ENCODE assay signal across 11 mouse cellular contexts in genomic region chr1:155529120-155529963, GRCm38 (mm10). TPM values are rescaled to one million over a fixed set of nuclear protein-coding genes. Genes with fewer than 3 reads are reported as not detected.
A peak's percentile ranks its signal among the peaks of the same experiment; 100 is the strongest.
DNase-seq lines count a peak whose midpoint lies in the region; ATAC-seq and TF ChIP-seq lines count a peak whose summit lies in the region.
"Had no signal": no experiment of that assay in that cellular context is flagged by ENCODE, and none has a peak within 500 bp of the region (broad histone marks: within the 10 kb centered on the region; RNA-seq: fewer than 3 reads in every experiment).

No protein-coding gene starts in this region.

- H3K9me3 ChIP-seq in heart, embryonic 14.5 days (ENCODE audit: control insufficient read depth, low read length): no peaks in the 10 kb centered on the region; the same call in 1 of the 2 replicates
- H3K9me3 ChIP-seq in MEL (replicated peaks; ENCODE audit: insufficient read depth, low read length): no peaks in the 10 kb centered on the region
- H3K9me3 ChIP-seq in limb, embryonic 11.5 days (ENCODE audit: control insufficient read depth, low read length): no peaks in the 10 kb centered on the region

- no peak for ATAC-seq in heart, embryonic 14.5 days (ENCODE audit: insufficient number of reproducible peaks, insufficient read depth, low FRiP score, low read depth)
- ATAC-seq in limb, embryonic 11.5 days (ENCODE audit: insufficient number of reproducible peaks, low FRiP score, low TSS enrichment, low read depth): no peak

- no peak overlapping the region for H3K4me3 ChIP-seq in heart, embryonic 14.5 days (ENCODE audit: control insufficient read depth in 1 of 2, insufficient read depth in 1 of 2, low read depth in 1 of 2, low read length in 2 of 2)
- no peak overlapping the region for H3K4me3 ChIP-seq in MEL (ENCODE audit: control insufficient read depth in 1 of 2, insufficient read depth in 1 of 2, low read depth in 2 of 2, low read length in 2 of 2)
- H3K4me3 ChIP-seq in limb, embryonic 11.5 days (ENCODE audit: low read depth, low read length): no peak overlapping the region
- H3K4me3 ChIP-seq: embryonic facial prominence, embryonic 12.5 days; limb, embryonic 13.5 days had no signal

- no peaks in the 10 kb centered on the region for H3K27me3 ChIP-seq in heart, embryonic 14.5 days (ENCODE audit: control insufficient read depth, insufficient read depth, low read length)
- no peaks in the 10 kb centered on the region for H3K27me3 ChIP-seq in MEL (ENCODE audit: control insufficient read depth in 1 of 2, insufficient read depth in 2 of 2, low read length in 2 of 2)
- H3K27me3 ChIP-seq in limb, embryonic 11.5 days (ENCODE audit: control insufficient read depth, insufficient read depth, low read length): no peaks in the 10 kb centered on the region

- no peak for DNase-seq in heart, postnatal 14 days
- DNase-seq in MEL (ENCODE audit: low read depth, low spot score): peak; percentile 77
- DNase-seq in brain, embryonic 14.5 days (ENCODE audit: low read depth): peak; percentile 87
- DNase-seq in limb, embryonic 11.5 days (ENCODE audit: low spot score): peak; percentile 34
- no peak for DNase-seq in spleen, postnatal 4 days (ENCODE audit: low spot score in 2 of 2)
- DNase-seq in kidney, postnatal 4 days: no peak
- DNase-seq in thymus, postnatal 4 days: no peak
- DNase-seq: kidney, adult 2 months had no signal

- no peaks in the 10 kb centered on the region for H3K36me3 ChIP-seq in heart, embryonic 14.5 days (ENCODE audit: control insufficient read depth, insufficient read depth, low read length)
- peaks cover 0 to 11% of the 10 kb centered on the region in 2 experiments; a peak in 2 of 4 replicates for H3K36me3 ChIP-seq in MEL (ENCODE audit: control insufficient read depth in 1 of 2, insufficient read depth in 2 of 2, low read length in 2 of 2)
- H3K36me3 ChIP-seq in limb, embryonic 11.5 days (ENCODE audit: control insufficient read depth, insufficient read depth, low read length): no peaks in the 10 kb centered on the region
- H3K36me3 ChIP-seq: embryonic facial prominence, embryonic 12.5 days; limb, embryonic 13.5 days had no signal

- no peaks in the 10 kb centered on the region for H3K79me2 ChIP-seq in MEL (ENCODE audit: control insufficient read depth, insufficient read depth, low read length, poor library complexity)

- intact Hi-C loops in heart, postnatal 14 days (cut with DNase I): no loop called here

- peak overlapping the region; percentile 2 to 91; a peak in 3 of 4 replicates for H3K27ac ChIP-seq in heart, embryonic 14.5 days (replicated peaks in 1 of 2; ENCODE audit: control insufficient read depth in 1 of 2, insufficient read depth in 1 of 2, low read depth in 2 of 2, low read length in 2 of 2)
- H3K27ac ChIP-seq in MEL (ENCODE audit: control insufficient read depth, low read depth, low read length): no peak overlapping the region
- no peak overlapping the region for H3K27ac ChIP-seq in limb, embryonic 11.5 days (replicated peaks; ENCODE audit: low read depth, low read length)
- H3K27ac ChIP-seq: embryonic facial prominence, embryonic 12.5 days; limb, embryonic 13.5 days had no signal

- no peak overlapping the region for H3K9ac ChIP-seq in heart, embryonic 14.5 days (ENCODE audit: low read length)
- no peak overlapping the region for H3K9ac ChIP-seq in MEL (ENCODE audit: control insufficient read depth, low read depth, low read length, poor library complexity, severe bottlenecking)
- H3K9ac ChIP-seq in limb, embryonic 11.5 days (ENCODE audit: low read length): no peak overlapping the region
- H3K9ac ChIP-seq: limb, embryonic 13.5 days had no signal

- WGBS in heart, embryonic 14.5 days: 66% methylated on average over 19 of the region's 19 CpGs
- WGBS in limb, embryonic 11.5 days: 71% methylated on average over 19 of the region's 19 CpGs

- H3K4me2 ChIP-seq in heart, embryonic 14.5 days (ENCODE audit: low read length): no peak overlapping the region
- H3K4me2 ChIP-seq in limb, embryonic 11.5 days (ENCODE audit: low read depth, severe bottlenecking): no peak overlapping the region
- H3K4me2 ChIP-seq: embryonic facial prominence, embryonic 12.5 days; limb, embryonic 13.5 days had no signal

- peaks cover 39 to 50% of the 10 kb centered on the region in 2 experiments for H3K4me1 ChIP-seq in heart, embryonic 14.5 days (ENCODE audit: control insufficient read depth in 2 of 2, insufficient read depth in 2 of 2, low read length in 2 of 2)
- H3K4me1 ChIP-seq in MEL (ENCODE audit: control insufficient read depth in 1 of 2, insufficient read depth in 2 of 2, low read length in 2 of 2): peaks cover 5 to 17% of the 10 kb centered on the region in 2 experiments
- peaks cover 25% of the 10 kb centered on the region for H3K4me1 ChIP-seq in limb, embryonic 11.5 days (ENCODE audit: control insufficient read depth, insufficient read depth, low read length)

- TF ChIP-seq POLR2A in MEL (IDR thresholded peaks at IDR 0.05; ENCODE audit: control insufficient read depth in 1 of 2, insufficient read depth in 1 of 2, low read depth in 1 of 2, low read length in 2 of 2, poor library complexity in 1 of 2): no peak
- no peak for TF ChIP-seq POLR2A in brain, embryonic 14.5 days (IDR thresholded peaks at IDR 0.05; ENCODE audit: borderline replicate concordance, extremely low read depth, insufficient read depth, insufficient read length, poor library complexity, severe bottlenecking)

- TF ChIP-seq CTCF in MEL (IDR thresholded peaks at IDR 0.05 in 2 of 3, conservative IDR thresholded peaks at IDR 0.05 in 1 of 3; ENCODE audit: control insufficient read depth in 1 of 3, insufficient read depth in 1 of 3, low read depth in 2 of 3, low read length in 3 of 3, poor library complexity in 1 of 3, severe bottlenecking in 1 of 3): no peak
- no peak for TF ChIP-seq CTCF in brain, embryonic 14.5 days (IDR thresholded peaks at IDR 0.05; ENCODE audit: borderline replicate concordance, extremely low read depth, insufficient read depth, insufficient read length)

- TF ChIP-seq RAD21 in MEL (IDR thresholded peaks at IDR 0.05; ENCODE audit: low read depth, low read length): no peak

- TF ChIP-seq EP300 in MEL (IDR thresholded peaks at IDR 0.05; ENCODE audit: low read depth in 1 of 2, low read length in 2 of 2): peak; percentile 7 to 12; a peak in 1 of 4 replicates

TF ChIP-seq in MEL, 35 proteins besides CTCF, POLR2A, EP300 and RAD21:
- TF ChIP-seq UBTF (IDR thresholded peaks at IDR 0.05; ENCODE audit: borderline replicate concordance, insufficient read depth, low read depth, low read length): no peak
- TF ChIP-seq GATA1 (IDR thresholded peaks at IDR 0.05; ENCODE audit: low read depth, low read length): 0 out of 2 replicates have a peak, but pooled peaks have one; percentile 19

RNA-seq across cellular contexts. Expression of gene Acbd6, which starts 28.6 kb away (rescaled TPM):
- 55.5 and 61.3 TPM in 2 replicates for polyA plus RNA-seq in heart, embryonic 14.5 days (2014; fragmentation: Nextera tagmentation; extraction: Ambion mirVana)
- total RNA-seq in heart, postnatal 14 days (2021): 10 to 100 TPM; 46.4 to 50.3 TPM
- total RNA-seq in MEL (2012; rRNA removed): 96.6 and 102 TPM in 2 replicates
- polyA plus RNA-seq in MEL (2012; ENCODE audit: insufficient read depth in 1 of 2, insufficient read length in 2 of 2, low read depth in 1 of 2, low replicate concordance in 2 of 2, missing spikeins in 1 of 2): 100 to 1,000 TPM; 145 to 270 TPM
- 98.6 and 121 TPM in 2 replicates for polyA plus RNA-seq in brain, embryonic 14.5 days (2012; rRNA removed)
- polyA plus RNA-seq in limb, embryonic 11.5 days (2014; fragmentation: Nextera tagmentation; extraction: Ambion mirVana): 92.8 and 97.8 TPM in 2 replicates

Comparison
In these comparisons a context has a peak if more than half of its experiments do, and no peak if none do; other contexts are left out.
1. H3K27ac ChIP-seq: peak in heart, embryonic 14.5 days (2 of 2); none in MEL (single experiment) and limb, embryonic 11.5 days (single experiment).
2. DNase-seq: peak in MEL (single experiment), brain, embryonic 14.5 days (single experiment) and limb, embryonic 11.5 days (single experiment); none in heart, postnatal 14 days (0 of 2), spleen, postnatal 4 days (0 of 2), kidney, postnatal 4 days (0 of 2) and thymus, postnatal 4 days (single experiment).